Mouse (Mus musculus) forebrain, embryonic 12.5 days (tissue): ENCODE data around the gene Josd1. TPM values are rescaled to one million over a fixed set of nuclear protein-coding genes. Genes with fewer than 3 reads are reported as not detected.
"Not testable (repeated sequence)": the region's sequence is repeated elsewhere in the genome, so short reads cannot be mapped to it uniquely, and the experiment has no call there.

ENCODE experiments used
- ATAC-seq: fragments of 200-750 bp; cut with Nextera tagmentation; 2 replicates; pipeline ENCODE4 v1.8.0; 2017; ENCODE audit warnings: moderate TSS enrichment; ENCODE audit not compliant: low FRiP score
- H3K27ac ChIP-seq: fragments of 300-500 bp; sonication (generic); 2 replicates; pipeline ENCODE4 v1.5.1; 2016; ENCODE audit warnings: mild to moderate bottlenecking
- H3K27me3 ChIP-seq: fragments of 300-500 bp; sonication (generic); 2 replicates; pipeline ENCODE4 v1.6.1; 2016; ENCODE audit warnings: mild to moderate bottlenecking
- H3K36me3 ChIP-seq: fragments of 300-500 bp; sonication (generic); replicated peaks from 2 replicates; pipeline ENCODE4 v1.6.1; 2016; ENCODE audit warnings: mild to moderate bottlenecking
- H3K4me1 ChIP-seq: fragments of 300-500 bp; sonication (generic); 2 replicates; pipeline ENCODE4 v1.6.1; 2016
- H3K4me2 ChIP-seq: fragments of 300-500 bp; sonication (generic); 2 replicates; pipeline ENCODE4 v1.6.1; 2016; ENCODE audit warnings: mild to moderate bottlenecking, moderate library complexity
- H3K4me3 ChIP-seq: fragments of 300-500 bp; sonication (generic); replicated peaks from 2 replicates; pipeline ENCODE4 v1.5.1; 2016; ENCODE audit warnings: mild to moderate bottlenecking
- H3K9ac ChIP-seq: fragments of 300-500 bp; sonication (generic); 2 replicates; pipeline ENCODE4 v1.6.1; 2016; ENCODE audit warnings: mild to moderate bottlenecking
- H3K9me3 ChIP-seq: fragments of 300-500 bp; sonication (generic); 2 replicates; pipeline ENCODE4 v1.6.1; 2016
- WGBS: fragments of 180-500 bp; shearing (Covaris S2); methylation state at CpG from one replicate; pipeline ENCODE4 v1.1.7; 2016; 5-methylcytosine and 5-hydroxymethylcytosine counted together
- polyA plus RNA-seq: library from polyadenylated mRNA; unstranded; fragments of >200 nt; fragmentation: Nextera tagmentation; extraction: Ambion mirVana; gene quantifications from 2 replicates; pipeline ENCODE4 v1.2.1, GENCODE M21; 2016

Josd1 gene
- polyA plus RNA-seq, 1 experiment from 2014 or later = 24.1 TPM

- not testable (repeated sequence) for H3K9ac ChIP-seq, ATAC-seq, H3K9me3 ChIP-seq, H3K4me1 ChIP-seq, H3K27ac ChIP-seq, H3K27me3 ChIP-seq
- Histone ChIP-seq H3K36me3 (peaks cover 58% of the 10 kb centered on the region), H3K4me3 (peak overlapping the region; percentile 94), H3K4me2 (peak overlapping the region; percentile 90)
- WGBS = 86% methylated on average over 11 of the region's 11 CpGs
These were observed 15.8 kb downstream of the Josd1 start for GRCm38 (mm10) chr15:79671828-79672348.

DNA sequence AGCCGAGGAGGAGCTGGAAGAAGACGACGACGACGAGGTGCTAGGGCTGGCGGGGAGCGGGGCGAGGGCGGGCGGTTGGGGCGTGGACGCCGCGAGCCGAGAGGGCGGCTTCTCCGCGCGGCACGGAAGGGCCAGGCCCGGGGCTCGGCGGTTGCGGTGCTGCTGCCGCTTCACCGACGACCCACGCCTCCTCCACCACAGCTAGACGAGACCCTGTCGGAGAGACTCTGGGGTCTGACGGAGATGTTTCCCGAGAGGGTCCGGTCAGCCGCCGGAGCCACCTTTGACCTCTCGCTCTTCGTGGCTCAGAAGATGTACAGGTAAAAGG, 16.8 kb downstream of the Josd1 start:
- Histone ChIP-seq H3K4me1 (peaks cover 6% of the 10 kb centered on the region), H3K36me3 (peaks cover 56% of the 10 kb centered on the region), H3K27me3 (no peaks in the 10 kb centered on the region), H3K27ac (0 out of 2 replicates have a peak overlapping the region, but pooled peaks have one; percentile 36), H3K4me3 (peak overlapping the region; percentile 94), H3K9me3 (no peaks in the 10 kb centered on the region), H3K9ac (peak overlapping the region; percentile 87), H3K4me2 (peak overlapping the region; percentile 90)
- under 1% methylated on average over 37 of the region's 37 CpGs for WGBS
- ATAC-seq = peak; percentile 73; the same call in 1 of the 2 replicates

DNA sequence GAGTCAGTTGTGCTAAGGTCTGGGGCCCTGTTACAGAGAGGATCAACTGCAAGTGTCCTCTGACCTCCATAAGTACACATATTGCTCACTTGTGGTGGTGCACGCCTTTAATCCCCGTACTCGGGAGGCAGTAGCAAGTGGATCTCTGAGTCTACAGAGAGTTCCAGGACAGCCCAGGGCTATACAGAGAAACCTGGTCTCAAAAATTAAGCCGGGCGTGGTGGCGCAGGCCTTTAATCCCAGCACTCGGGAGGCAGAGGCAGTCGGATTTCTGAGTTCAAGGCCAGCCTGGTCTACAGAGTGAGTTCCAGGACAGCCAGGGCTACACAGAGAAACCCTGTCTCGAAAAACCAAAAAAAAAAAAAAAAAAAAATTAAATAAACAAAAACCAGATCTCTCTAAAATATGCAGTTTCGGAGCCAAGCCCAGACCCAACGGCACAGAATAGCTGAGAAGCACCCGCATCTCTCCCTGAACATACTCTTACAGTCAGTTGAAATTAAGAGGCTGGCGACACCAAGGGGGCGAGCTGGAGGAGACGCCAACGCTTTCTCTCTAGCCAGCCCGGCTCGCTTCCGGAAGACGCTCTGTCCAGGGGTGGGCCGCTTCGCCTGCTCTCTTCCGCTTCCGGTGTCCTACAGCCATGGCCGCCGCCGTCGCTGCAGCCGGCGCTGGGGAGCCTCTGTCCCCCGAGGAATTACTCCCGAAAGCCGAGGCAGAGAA, 17.3 kb downstream of the Josd1 start, which contains the start of gene Tomm22:
TSS of gene Tomm22 (plus strand) at position 613 of the 723 bp plus-strand sequence.
- WGBS = 19% methylated on average over 32 of the region's 33 CpGs
- ATAC-seq = peak; percentile 97
- peaks cover 56% of the 10 kb centered on the region for H3K36me3 ChIP-seq
- H3K4me3 ChIP-seq = peak within 1 kb of the TSS; percentile 94
- H3K9ac ChIP-seq = peak within 1 kb of the TSS; percentile 87
- no peaks in the 10 kb centered on the region for H3K9me3 ChIP-seq
- H3K27ac ChIP-seq = 0 out of 2 replicates have a peak within 1 kb of the TSS, but pooled peaks have one; percentile 36
- no peaks in the 10 kb centered on the region for H3K27me3 ChIP-seq
- H3K4me1 ChIP-seq = peaks cover 6% of the 10 kb centered on the region
- H3K4me2 ChIP-seq = peak within 1 kb of the TSS; percentile 90

DNA sequence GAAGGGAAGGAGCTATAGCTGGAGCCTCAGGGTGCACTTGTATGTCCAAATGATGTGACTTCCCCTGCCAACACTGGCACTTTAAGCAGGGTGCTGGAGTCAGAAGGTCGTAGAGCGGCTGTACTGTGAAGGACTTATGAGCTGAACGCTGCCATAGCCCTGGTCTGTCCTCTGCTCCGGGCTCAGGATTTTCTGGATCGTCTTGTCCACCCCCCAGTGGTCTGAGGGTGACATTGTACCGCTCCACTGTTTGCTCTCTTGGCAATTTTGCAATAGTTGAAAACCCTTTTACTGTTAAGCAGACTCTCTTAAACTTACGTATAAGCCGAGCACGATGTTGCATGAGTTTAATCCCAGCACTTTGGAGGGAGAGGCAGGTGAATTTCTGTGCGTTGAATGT, 18.5 kb downstream of the Josd1 start:
- WGBS = 78% methylated on average over 10 of the region's 10 CpGs
- peaks cover 6% of the 10 kb centered on the region for H3K4me1 ChIP-seq
- no peak overlapping the region for H3K4me3 ChIP-seq
- H3K9me3 ChIP-seq = no peaks in the 10 kb centered on the region
- H3K4me2 ChIP-seq = no peak overlapping the region
- peaks cover 44% of the 10 kb centered on the region for H3K36me3 ChIP-seq
- no peaks in the 10 kb centered on the region for H3K27me3 ChIP-seq
- no peak overlapping the region for H3K9ac ChIP-seq
- no peak for ATAC-seq
- no peak overlapping the region for H3K27ac ChIP-seq

GRCm38 (mm10) chr15:79664666-79665065, 23.1 kb downstream of the Josd1 start:
- H3K27ac ChIP-seq = no peak overlapping the region
- 95% methylated on average over 8 of the region's 8 CpGs for WGBS
- peaks cover 37% of the 10 kb centered on the region for H3K36me3 ChIP-seq
- ATAC-seq = no peak
- no peaks in the 10 kb centered on the region for H3K9me3 ChIP-seq
- no peak overlapping the region for H3K4me2 ChIP-seq
- H3K4me3 ChIP-seq = no peak overlapping the region
- peaks cover 5% of the 10 kb centered on the region for H3K4me1 ChIP-seq
- no peaks in the 10 kb centered on the region for H3K27me3 ChIP-seq
- H3K9ac ChIP-seq = no peak overlapping the region

- H3K27me3 ChIP-seq = no peaks in the 10 kb centered on the region
- H3K27ac ChIP-seq = no peak overlapping the region
- H3K4me3 ChIP-seq = no peak overlapping the region
- H3K36me3 ChIP-seq = peaks cover 22% of the 10 kb centered on the region
- H3K9ac ChIP-seq = no peak overlapping the region
- H3K9me3 ChIP-seq = no peaks in the 10 kb centered on the region
- H3K4me2 ChIP-seq = no peak overlapping the region
- ATAC-seq = no peak
- 72% methylated on average over 4 of the region's 4 CpGs for WGBS
- H3K4me1 ChIP-seq = peaks cover 12% of the 10 kb centered on the region
These were observed 25.9 kb downstream of the Josd1 start for GRCm38 (mm10) chr15:79661852-79662251.

GRCm38 (mm10) chr15:79658531-79659375, 29.0 kb downstream of the Josd1 start, which contains the start of the genes Fam227a and Cby1:
Gene Fam227a (minus strand): TSS chr15:79658956.
Gene Cby1 (plus strand): TSS chr15:79659199.
- Histone ChIP-seq H3K27ac (peak within 1 kb of the TSS; percentile 96), H3K4me2 (peak within 1 kb of the TSS; percentile 80), H3K9ac (peak within 1 kb of the TSS; percentile 89), H3K9me3 (no peaks in the 10 kb centered on the region), H3K27me3 (no peaks in the 10 kb centered on the region), H3K36me3 (peaks cover 9% of the 10 kb centered on the region; the same call in 1 of the 2 replicates), H3K4me1 (peaks cover 12% of the 10 kb centered on the region), H3K4me3 (peak within 1 kb of the TSS; percentile 78)
- WGBS = under 1% methylated on average over 55 of the region's 55 CpGs
- peak; percentile 88 for ATAC-seq

DNA sequence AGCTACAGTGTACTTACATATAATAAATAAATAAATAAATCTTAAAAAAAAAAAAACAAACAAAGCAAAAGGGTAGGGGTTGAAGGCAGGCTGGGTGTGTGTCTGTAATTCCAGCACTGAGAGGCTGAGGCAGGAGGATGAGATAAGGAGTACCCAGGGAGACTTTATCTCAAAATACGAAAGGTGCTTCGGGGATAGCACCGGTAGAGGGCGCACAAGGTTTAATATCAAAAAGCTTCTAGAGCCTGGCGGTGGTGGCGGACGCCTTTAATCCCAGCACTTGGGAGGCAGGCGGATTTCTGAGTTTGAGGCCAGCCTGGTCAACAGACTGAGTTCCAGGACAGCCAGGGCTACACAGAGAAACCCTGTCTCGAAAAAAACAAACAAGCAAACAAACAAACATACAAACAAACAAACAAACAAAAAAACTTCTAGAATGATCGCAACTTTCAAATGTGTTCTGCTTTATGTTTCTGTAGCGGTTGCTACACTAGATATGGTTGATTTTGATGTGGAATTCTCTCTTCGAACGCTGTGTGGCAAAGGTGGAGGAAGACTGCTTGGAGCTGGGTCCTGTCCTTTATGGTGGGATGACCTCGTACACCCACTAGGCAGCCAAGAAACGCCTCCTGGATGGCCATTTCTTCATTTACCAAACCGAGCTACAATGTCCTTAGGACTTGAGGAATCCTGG, 29.7 kb downstream of the Josd1 start:
- ATAC-seq = peak; percentile 15; the same call in 1 of the 2 replicates

GRCm38 (mm10) chr15:79656451-79656850, 31.3 kb downstream of the Josd1 start:
- Histone ChIP-seq H3K9me3 (no peaks in the 10 kb centered on the region), H3K9ac (no peak overlapping the region), H3K4me2 (no peak overlapping the region), H3K4me3 (no peak overlapping the region), H3K27ac (no peak overlapping the region), H3K4me1 (peaks cover 12% of the 10 kb centered on the region), H3K27me3 (no peaks in the 10 kb centered on the region), H3K36me3 (peaks cover 2% of the 10 kb centered on the region; the same call in 1 of the 2 replicates)
- 92% methylated on average over 14 of the region's 14 CpGs for WGBS
- ATAC-seq = no peak

More for the DNA sequence above, 29.7 kb downstream of the Josd1 start:
- Histone ChIP-seq H3K9me3 (no peaks in the 10 kb centered on the region), H3K27me3 (no peaks in the 10 kb centered on the region), H3K9ac (peak overlapping the region; percentile 89), H3K4me3 (peak overlapping the region; percentile 78), H3K27ac (peak overlapping the region; percentile 96), H3K4me1 (peaks cover 12% of the 10 kb centered on the region), H3K36me3 (peaks cover 2% of the 10 kb centered on the region; the same call in 1 of the 2 replicates), H3K4me2 (peak overlapping the region; percentile 80)
- 3% methylated on average over 16 of the region's 16 CpGs for WGBS

GRCm38 (mm10) chr15:79651481-79651880, 36.2 kb downstream of the Josd1 start:
- Histone ChIP-seq H3K4me1 (no peaks in the 10 kb centered on the region), H3K27ac (no peak overlapping the region), H3K4me2 (no peak overlapping the region), H3K27me3 (no peaks in the 10 kb centered on the region), H3K36me3 (peaks cover 31% of the 10 kb centered on the region), H3K9ac (no peak overlapping the region), H3K9me3 (no peaks in the 10 kb centered on the region), H3K4me3 (no peak overlapping the region)
- ATAC-seq = no peak
- 79% methylated on average over 4 of the region's 4 CpGs for WGBS

DNA sequence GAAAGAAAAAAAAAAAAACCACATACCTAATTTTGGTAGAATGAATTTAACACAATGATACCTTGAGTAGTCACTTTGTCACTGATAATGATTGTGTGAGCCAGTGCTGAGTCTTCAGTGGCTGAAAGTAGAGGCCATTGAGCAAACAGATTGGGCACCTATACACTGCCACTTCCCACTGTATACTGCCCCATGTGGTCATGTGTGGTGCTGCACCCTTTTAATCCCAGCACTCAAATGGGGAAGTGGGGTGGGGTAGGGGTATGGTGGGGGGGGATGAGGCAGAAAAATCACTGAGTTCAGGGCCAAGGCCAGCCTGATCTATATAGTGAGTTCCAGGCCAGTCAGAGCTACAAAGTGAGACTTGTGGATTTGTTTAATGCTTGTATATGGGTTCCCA, 37.1 kb downstream of the Josd1 start:
- no peak for ATAC-seq
- Histone ChIP-seq H3K4me2 (no peak overlapping the region), H3K4me3 (no peak overlapping the region), H3K9me3 (no peaks in the 10 kb centered on the region), H3K27ac (no peak overlapping the region), H3K27me3 (no peaks in the 10 kb centered on the region), H3K4me1 (no peaks in the 10 kb centered on the region), H3K9ac (no peak overlapping the region), H3K36me3 (peaks cover 31% of the 10 kb centered on the region)

DNA sequence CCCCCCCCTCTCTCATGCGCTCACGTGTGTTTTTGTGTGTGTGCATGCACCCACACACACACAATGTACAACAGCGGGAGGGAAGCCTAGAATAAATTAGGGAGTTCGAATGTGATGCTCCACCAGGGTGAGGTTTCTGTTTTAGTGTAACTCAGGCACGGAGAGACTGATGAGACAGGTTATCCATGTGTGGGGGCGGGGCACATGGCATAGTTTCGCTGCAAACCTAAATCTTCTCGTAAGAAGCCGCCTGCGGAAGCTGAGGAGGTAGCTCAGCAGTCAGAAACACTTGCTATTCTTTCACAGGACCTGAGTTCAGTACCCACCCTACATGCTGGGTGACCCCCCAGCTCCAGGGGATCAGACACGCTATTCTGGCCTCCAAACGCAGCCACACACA, 39.6 kb downstream of the Josd1 start:
- no peak for ATAC-seq
- Histone ChIP-seq H3K9me3 (no peaks in the 10 kb centered on the region), H3K27ac (no peak overlapping the region), H3K4me1 (no peaks in the 10 kb centered on the region), H3K27me3 (no peaks in the 10 kb centered on the region), H3K9ac (no peak overlapping the region), H3K4me3 (no peak overlapping the region), H3K4me2 (no peak overlapping the region), H3K36me3 (peaks cover 44% of the 10 kb centered on the region)
- 93% methylated on average over 12 of the region's 12 CpGs for WGBS
